Mouse (Mus musculus): Measurements from ENCODE around the gene Tgfbi. TPM values are rescaled to one million over a fixed set of nuclear protein-coding genes. Genes with fewer than 3 reads are reported as not detected.

The Tgfbi gene
- polyA plus RNA-seq, 1 experiment from 2014 or later: 165 TPM

- H3K9me3 ChIP-seq: no peaks in the 10 kb centered on the region
- peaks cover 17% of the 10 kb centered on the region for H3K4me1 ChIP-seq
- ATAC-seq (ENCODE audit: insufficient read depth, low FRiP score, low read depth): no peak
- H3K4me2 ChIP-seq: no peak overlapping the region
- no peak overlapping the region for H3K9ac ChIP-seq
- H3K27me3 ChIP-seq (replicated peaks): no peaks in the 10 kb centered on the region
- no peaks in the 10 kb centered on the region for H3K36me3 ChIP-seq
- 44% methylated on average over 3 of the region's 3 CpGs for WGBS
- H3K27ac ChIP-seq: peak overlapping the region; percentile 67
- H3K4me3 ChIP-seq (replicated peaks): no peak overlapping the region
Observed at GRCm38 (mm10) chr13:56582720-56583119, 26.6 kb upstream of the Tgfbi start.

- Histone ChIP-seq H3K36me3 (no peaks in the 10 kb centered on the region), H3K9me3 (no peaks in the 10 kb centered on the region), H3K27ac (no peak overlapping the region), H3K9ac (no peak overlapping the region), H3K4me1 (peaks cover 28% of the 10 kb centered on the region), H3K4me2 (no peak overlapping the region), H3K4me3 (replicated peaks) (no peak overlapping the region), H3K27me3 (replicated peaks) (no peaks in the 10 kb centered on the region)
- WGBS: 67% methylated on average over 3 of the region's 3 CpGs
- ATAC-seq (ENCODE audit: insufficient read depth, low FRiP score, low read depth): no peak
Observed at GRCm38 (mm10) chr13:56586046-56586445, 23.3 kb upstream of the Tgfbi start.

- WGBS: 42% methylated on average over 14 of the region's 14 CpGs
- no peak overlapping the region for H3K4me2 ChIP-seq
- no peaks in the 10 kb centered on the region for H3K27me3 ChIP-seq (replicated peaks)
- H3K9me3 ChIP-seq: no peaks in the 10 kb centered on the region
- H3K36me3 ChIP-seq: no peaks in the 10 kb centered on the region
- no peak overlapping the region for H3K9ac ChIP-seq
- ATAC-seq (ENCODE audit: insufficient read depth, low FRiP score, low read depth): no peak
- peak overlapping the region; percentile 64 for H3K27ac ChIP-seq
- no peak overlapping the region for H3K4me3 ChIP-seq (replicated peaks)
- peaks cover 20% of the 10 kb centered on the region for H3K4me1 ChIP-seq
Observed at GRCm38 (mm10) chr13:56588454-56589117, 20.7 kb upstream of the Tgfbi start.

GRCm38 (mm10) chr13:56590202-56590601, 19.1 kb upstream of the Tgfbi start:
- Histone ChIP-seq H3K27me3 (replicated peaks) (no peaks in the 10 kb centered on the region), H3K4me3 (replicated peaks) (no peak overlapping the region), H3K27ac (no peak overlapping the region), H3K9ac (no peak overlapping the region), H3K36me3 (no peaks in the 10 kb centered on the region), H3K4me2 (no peak overlapping the region), H3K9me3 (no peaks in the 10 kb centered on the region), H3K4me1 (peaks cover 35% of the 10 kb centered on the region)
- WGBS: 68% methylated on average over 5 of the region's 5 CpGs
- ATAC-seq (ENCODE audit: insufficient read depth, low FRiP score, low read depth): no peak

- no peak overlapping the region for H3K4me2 ChIP-seq
- H3K9me3 ChIP-seq: no peaks in the 10 kb centered on the region
- H3K4me1 ChIP-seq: peaks cover 42% of the 10 kb centered on the region
- H3K36me3 ChIP-seq: no peaks in the 10 kb centered on the region
- no peak for ATAC-seq (ENCODE audit: insufficient read depth, low FRiP score, low read depth)
- 88% methylated on average over 8 of the region's 8 CpGs for WGBS
- no peaks in the 10 kb centered on the region for H3K27me3 ChIP-seq (replicated peaks)
- H3K4me3 ChIP-seq (replicated peaks): no peak overlapping the region
- H3K27ac ChIP-seq: no peak overlapping the region
- H3K9ac ChIP-seq: no peak overlapping the region
Observed at GRCm38 (mm10) chr13:56591191-56591590, 18.1 kb upstream of the Tgfbi start.

GRCm38 (mm10) chr13:56591939-56592338, 17.4 kb upstream of the Tgfbi start:
- Histone ChIP-seq H3K4me3 (replicated peaks) (no peak overlapping the region), H3K4me2 (no peak overlapping the region), H3K27me3 (replicated peaks) (no peaks in the 10 kb centered on the region), H3K27ac (no peak overlapping the region), H3K9me3 (no peaks in the 10 kb centered on the region), H3K36me3 (no peaks in the 10 kb centered on the region), H3K9ac (no peak overlapping the region), H3K4me1 (peaks cover 48% of the 10 kb centered on the region)
- no peak for ATAC-seq (ENCODE audit: insufficient read depth, low FRiP score, low read depth)
- 48% methylated on average over 2 of the region's 2 CpGs for WGBS

GRCm38 (mm10) chr13:56593196-56593595, 16.1 kb upstream of the Tgfbi start:
- Histone ChIP-seq H3K27ac (peak overlapping the region; percentile 57; the same call in 1 of the 2 replicates), H3K27me3 (replicated peaks) (no peaks in the 10 kb centered on the region), H3K36me3 (no peaks in the 10 kb centered on the region), H3K9me3 (no peaks in the 10 kb centered on the region), H3K9ac (no peak overlapping the region), H3K4me1 (peaks cover 57% of the 10 kb centered on the region), H3K4me2 (no peak overlapping the region), H3K4me3 (replicated peaks) (no peak overlapping the region)
- 70% methylated on average over 5 of the region's 5 CpGs for WGBS
- ATAC-seq (ENCODE audit: insufficient read depth, low FRiP score, low read depth): no peak

- H3K4me1 ChIP-seq: peaks cover 54% of the 10 kb centered on the region
- ATAC-seq (ENCODE audit: insufficient read depth, low FRiP score, low read depth): peak; percentile 19; the same call in 1 of the 2 replicates
- peak overlapping the region; percentile 57 for H3K27ac ChIP-seq
Observed at GRCm38 (mm10) chr13:56593961-56594391, 15.3 kb upstream of the Tgfbi start.

GRCm38 (mm10) chr13:56595246-56595645, 14.1 kb upstream of the Tgfbi start:
- ATAC-seq (ENCODE audit: insufficient read depth, low FRiP score, low read depth): no peak
- Histone ChIP-seq H3K4me3 (replicated peaks) (no peak overlapping the region), H3K4me1 (peaks cover 59% of the 10 kb centered on the region), H3K9ac (no peak overlapping the region), H3K4me2 (no peak overlapping the region), H3K27me3 (replicated peaks) (no peaks in the 10 kb centered on the region), H3K27ac (peak overlapping the region; percentile 57; the same call in 1 of the 2 replicates), H3K9me3 (no peaks in the 10 kb centered on the region), H3K36me3 (no peaks in the 10 kb centered on the region)
- WGBS: 76% methylated on average over 8 of the region's 8 CpGs

More at GRCm38 (mm10) chr13:56593961-56594391, 15.3 kb upstream of the Tgfbi start:
- Histone ChIP-seq H3K27me3 (replicated peaks) (no peaks in the 10 kb centered on the region), H3K9ac (no peak overlapping the region), H3K9me3 (no peaks in the 10 kb centered on the region), H3K4me3 (replicated peaks) (no peak overlapping the region), H3K36me3 (no peaks in the 10 kb centered on the region), H3K4me2 (no peak overlapping the region)
- 42% methylated on average over 7 of the region's 7 CpGs for WGBS

- H3K4me1 ChIP-seq: peaks cover 73% of the 10 kb centered on the region
Observed at GRCm38 (mm10) chr13:56597296-56597695, 12.0 kb upstream of the Tgfbi start.

GRCm38 (mm10) chr13:56597831-56598612, 11.3 kb upstream of the Tgfbi start:
- Histone ChIP-seq H3K4me1 (peaks cover 72% of the 10 kb centered on the region), H3K27ac (peak overlapping the region; percentile 33; the same call in 1 of the 2 replicates), H3K36me3 (no peaks in the 10 kb centered on the region), H3K4me2 (peak overlapping the region; percentile 19; the same call in 1 of the 2 replicates), H3K27me3 (replicated peaks) (no peaks in the 10 kb centered on the region), H3K9ac (no peak overlapping the region), H3K4me3 (replicated peaks) (no peak overlapping the region), H3K9me3 (no peaks in the 10 kb centered on the region)
- peak; percentile 56; the same call in 1 of the 2 replicates for ATAC-seq (ENCODE audit: insufficient read depth, low FRiP score, low read depth)
- 37% methylated on average over 12 of the region's 12 CpGs for WGBS

More at GRCm38 (mm10) chr13:56597296-56597695, 12.0 kb upstream of the Tgfbi start:
- Histone ChIP-seq H3K36me3 (no peaks in the 10 kb centered on the region), H3K9ac (no peak overlapping the region), H3K4me3 (replicated peaks) (no peak overlapping the region), H3K4me2 (no peak overlapping the region), H3K27ac (peak overlapping the region; percentile 72; the same call in 1 of the 2 replicates), H3K27me3 (replicated peaks) (no peaks in the 10 kb centered on the region), H3K9me3 (no peaks in the 10 kb centered on the region)
- ATAC-seq (ENCODE audit: insufficient read depth, low FRiP score, low read depth): no peak
- 76% methylated on average over 4 of the region's 4 CpGs for WGBS

- ATAC-seq (ENCODE audit: insufficient read depth, low FRiP score, low read depth): no peak
- Histone ChIP-seq H3K36me3 (no peaks in the 10 kb centered on the region), H3K27me3 (replicated peaks) (no peaks in the 10 kb centered on the region), H3K4me1 (peaks cover 58% of the 10 kb centered on the region), H3K4me2 (no peak overlapping the region), H3K9me3 (no peaks in the 10 kb centered on the region), H3K27ac (peak overlapping the region; percentile 88), H3K4me3 (replicated peaks) (no peak overlapping the region), H3K9ac (no peak overlapping the region)
- 88% methylated on average over 2 of the region's 2 CpGs for WGBS
Observed at GRCm38 (mm10) chr13:56599511-56599910, 9.8 kb upstream of the Tgfbi start.
